Mouse (Mus musculus) forebrain, embryonic 15.5 days (tissue): Measurements from ENCODE around the gene Car7. TPM values are rescaled to one million over a fixed set of nuclear protein-coding genes. Genes with fewer than 3 reads are reported as not detected.

Source experiments
- ATAC-seq: fragments of 200-750 bp; cut with Nextera tagmentation; replicated peaks from 2 replicates; pipeline ENCODE4 v1.8.0; 2017; ENCODE audit warnings: mild to moderate bottlenecking, moderate TSS enrichment, moderate library complexity
- H3K27ac ChIP-seq: fragments of 300-500 bp; sonication (generic); replicated peaks from 2 replicates; pipeline ENCODE4 v1.5.1; 2015; ENCODE audit warnings: mild to moderate bottlenecking, inconsistent platforms
- H3K27me3 ChIP-seq: fragments of 300-500 bp; sonication (generic); 2 replicates; pipeline ENCODE4 v1.6.1; 2015; ENCODE audit warnings: inconsistent platforms
- H3K36me3 ChIP-seq: fragments of 300-500 bp; sonication (generic); 2 replicates; pipeline ENCODE4 v1.6.1; 2015; ENCODE audit warnings: mild to moderate bottlenecking, inconsistent platforms
- H3K4me1 ChIP-seq: fragments of 300-500 bp; sonication (generic); 2 replicates; pipeline ENCODE4 v1.6.1; 2015; ENCODE audit warnings: inconsistent platforms
- H3K4me2 ChIP-seq: fragments of 300-500 bp; sonication (generic); replicated peaks from 2 replicates; pipeline ENCODE4 v1.6.1; 2015; ENCODE audit warnings: mild to moderate bottlenecking, inconsistent platforms
- H3K4me3 ChIP-seq: fragments of 300-500 bp; sonication (generic); 2 replicates; pipeline ENCODE4 v1.5.1; 2015; ENCODE audit warnings: mild to moderate bottlenecking, inconsistent platforms
- H3K9ac ChIP-seq: fragments of 300-500 bp; sonication (generic); replicated peaks from 2 replicates; pipeline ENCODE4 v1.6.1; 2015; ENCODE audit warnings: mild to moderate bottlenecking, inconsistent platforms
- H3K9me3 ChIP-seq: fragments of 300-500 bp; sonication (generic); 2 replicates; pipeline ENCODE4 v1.6.1; 2016; ENCODE audit warnings: inconsistent platforms
- WGBS: fragments of 180-500 bp; shearing (Covaris S2); methylation state at CpG from one replicate; pipeline ENCODE4 v1.1.7; 2015; ENCODE audit warnings: mixed read lengths; 5-methylcytosine and 5-hydroxymethylcytosine counted together
- polyA plus RNA-seq: library from polyadenylated mRNA; unstranded; fragments of >200 nt; fragmentation: Nextera tagmentation; extraction: Ambion mirVana; gene quantifications from 2 replicates; pipeline ENCODE4 v1.2.1, GENCODE M21; 2015

The Car7 gene
- polyA plus RNA-seq, 1 experiment from 2014 or later: 1.7 TPM

DNA sequence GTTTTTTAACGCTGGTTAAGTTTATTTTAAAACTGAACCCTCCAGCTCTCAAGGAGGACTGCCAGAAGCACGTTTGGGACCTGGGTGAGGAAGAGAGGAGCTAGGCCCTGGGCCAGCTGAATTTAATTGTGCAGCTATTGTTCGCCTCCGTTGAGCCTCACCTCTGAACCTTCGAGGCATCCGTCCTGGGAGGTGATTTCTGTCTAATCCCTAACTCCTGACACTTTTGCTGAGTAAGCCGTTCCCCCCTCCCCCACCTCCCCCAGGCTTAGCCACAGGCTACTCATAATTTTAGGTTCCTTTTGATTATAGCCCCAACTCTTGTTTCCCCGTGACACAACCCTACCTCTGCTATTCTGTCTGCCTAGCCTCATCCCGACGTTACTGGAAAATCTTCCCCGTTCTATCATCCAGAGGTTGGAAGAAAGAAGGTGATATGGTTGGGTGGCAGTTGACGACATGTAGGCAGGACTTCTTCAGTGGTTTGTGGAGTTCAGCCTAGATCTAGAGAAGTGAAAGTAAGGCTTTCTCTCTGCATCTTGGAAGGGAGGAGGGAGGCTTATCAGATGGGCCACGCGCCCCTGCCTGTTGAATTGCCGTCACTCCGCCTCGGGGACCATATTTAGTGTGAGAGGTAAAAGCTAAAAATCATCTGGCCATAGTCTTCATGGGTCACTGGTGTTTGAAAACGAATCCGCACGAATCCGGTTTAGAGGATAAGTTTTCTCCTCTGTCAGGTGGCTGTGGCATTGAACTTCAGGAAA is 61.5 kb downstream of the Car7 start:
- WGBS: 88% methylated on average over 21 of the region's 21 CpGs
- Histone ChIP-seq H3K4me3 (no peak overlapping the region), H3K9me3 (no peaks in the 10 kb centered on the region), H3K27me3 (no peaks in the 10 kb centered on the region), H3K4me1 (peaks cover 5% of the 10 kb centered on the region), H3K9ac (no peak overlapping the region), H3K4me2 (no peak overlapping the region), H3K27ac (no peak overlapping the region), H3K36me3 (peaks cover 18% of the 10 kb centered on the region)
- ATAC-seq: no peak

DNA sequence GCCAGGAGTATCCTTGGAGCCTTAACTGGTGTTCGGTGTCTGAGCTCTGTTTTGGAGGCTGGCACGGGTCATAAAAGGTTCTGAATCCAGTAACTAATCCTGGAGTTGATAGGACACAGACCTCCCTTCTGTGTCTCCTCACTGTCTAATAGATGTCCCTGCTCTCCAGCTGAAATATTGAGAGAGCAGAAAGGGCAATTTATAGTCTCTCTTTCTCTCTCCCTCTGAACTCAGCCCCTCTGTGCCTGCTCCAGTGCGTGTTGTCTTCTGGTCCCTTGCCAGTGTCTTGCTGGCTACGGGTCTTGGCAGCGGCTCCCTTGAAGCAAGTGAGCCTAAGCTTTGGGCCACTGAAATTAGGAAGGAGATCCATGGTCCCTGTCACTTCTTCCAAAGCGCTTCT is 63.2 kb downstream of the Car7 start:
- Histone ChIP-seq H3K9me3 (no peaks in the 10 kb centered on the region), H3K4me2 (no peak overlapping the region), H3K4me1 (peaks cover 9% of the 10 kb centered on the region), H3K27me3 (peaks cover 5% of the 10 kb centered on the region; the same call in 1 of the 2 replicates), H3K4me3 (no peak overlapping the region), H3K27ac (no peak overlapping the region), H3K9ac (no peak overlapping the region; the same call in 1 of the 2 replicates), H3K36me3 (peaks cover 18% of the 10 kb centered on the region)
- ATAC-seq: no peak
- WGBS: 73% methylated on average over 6 of the region's 6 CpGs

DNA sequence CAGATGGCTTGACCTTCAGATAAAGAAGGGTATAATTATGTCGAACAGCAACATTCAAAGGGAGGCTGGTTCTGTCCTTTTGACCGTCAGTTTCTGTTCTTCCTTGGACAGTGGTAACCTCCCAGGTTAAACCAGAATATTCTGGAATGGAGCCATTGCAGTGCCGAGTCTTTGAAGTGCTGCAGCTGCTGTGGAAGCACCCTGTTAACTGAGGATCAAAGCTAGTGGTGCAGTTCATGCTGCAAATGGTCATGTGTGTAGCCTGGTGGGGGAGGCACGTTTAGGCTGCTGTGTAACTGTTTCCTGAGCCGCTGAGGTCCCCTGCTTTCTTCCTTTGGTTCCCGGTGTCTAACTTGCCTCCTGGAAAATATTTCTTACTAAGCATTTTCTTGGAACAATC is 64.0 kb downstream of the Car7 start:
- no peak for ATAC-seq
- 56% methylated on average over 6 of the region's 6 CpGs for WGBS

More for the DNA sequence above, 64.0 kb downstream of the Car7 start:
- Histone ChIP-seq H3K4me3 (no peak overlapping the region), H3K27me3 (peaks cover 5% of the 10 kb centered on the region; the same call in 1 of the 2 replicates), H3K9me3 (no peaks in the 10 kb centered on the region), H3K4me1 (peaks cover 9% of the 10 kb centered on the region), H3K9ac (no peak overlapping the region), H3K4me2 (no peak overlapping the region), H3K36me3 (peaks cover 18% of the 10 kb centered on the region), H3K27ac (no peak overlapping the region)

Other genes starting within 250 kb of the Car7 start
- not detected in 2 replicates for gene Cmtm2a, start 241.5 kb upstream of the Car7 start, polyA plus RNA-seq
- not detected in 2 replicates for gene Gm45711, start 224.6 kb upstream of the Car7 start, polyA plus RNA-seq
- not detected in 2 replicates for gene Cmtm1, start 224.5 kb upstream of the Car7 start, polyA plus RNA-seq
- gene Gm11020, start 213.1 kb upstream of the Car7 start, polyA plus RNA-seq: not detected in 2 replicates
- not detected in 2 replicates for gene Cmtm2b, start 212.5 kb upstream of the Car7 start, polyA plus RNA-seq
- gene Cmtm3, start 195.3 kb upstream of the Car7 start, polyA plus RNA-seq: 32.7 and 34.3 TPM in 2 replicates
- 2.6 and 2.9 TPM in 2 replicates for gene Cmtm4, start 138.9 kb upstream of the Car7 start, polyA plus RNA-seq
- gene Dync1li2, start 91.6 kb upstream of the Car7 start, polyA plus RNA-seq: 124 and 128 TPM in 2 replicates
- gene Terb1, start 24.8 kb upstream of the Car7 start, polyA plus RNA-seq: 0.17 and 0.19 TPM in 2 replicates
- 116 and 124 TPM in 2 replicates for gene Nae1, start 52 bp upstream of the Car7 start, polyA plus RNA-seq
- gene Pdp2, start 56.8 kb downstream of the Car7 start, polyA plus RNA-seq: 17.8 and 18.7 TPM in 2 replicates
- gene Cdh16, start 89.7 kb downstream of the Car7 start, polyA plus RNA-seq: not detected in 2 replicates
- 2.4 and 3.0 TPM in 2 replicates for gene Rrad, start 96.6 kb downstream of the Car7 start, polyA plus RNA-seq
- 145 and 153 TPM in 2 replicates for gene Ciao2b, start 107.3 kb downstream of the Car7 start, polyA plus RNA-seq
- not detected in 2 replicates for gene Ces2a, start 199.3 kb downstream of the Car7 start, polyA plus RNA-seq